Mouse (Mus musculus) heart, embryonic 10.5 days (tissue): Measurements from ENCODE around the gene H2afj. TPM values are rescaled to one million over a fixed set of nuclear protein-coding genes. Genes with fewer than 3 reads are reported as not detected.
A peak's percentile ranks its signal among the peaks of the same experiment; 100 is the strongest.

Experiments
- DNase-seq: peaks from one replicate; pipeline ENCODE4 v3.0.0-alpha.2; 2017; ENCODE audit warnings: low spot score
- H3K27ac ChIP-seq: fragments of 300-500 bp; sonication (generic); 2 replicates; pipeline ENCODE4 v1.5.1; 2016; ENCODE audit warnings: mild to moderate bottlenecking
- H3K27me3 ChIP-seq: fragments of 300-500 bp; sonication (generic); 2 replicates; pipeline ENCODE4 v1.6.1; 2016; ENCODE audit warnings: mild to moderate bottlenecking; ENCODE audit not compliant: poor library complexity, insufficient read depth, severe bottlenecking
- H3K36me3 ChIP-seq: fragments of 300-500 bp; sonication (generic); 2 replicates; pipeline ENCODE4 v1.6.1; 2016; ENCODE audit warnings: mild to moderate bottlenecking, moderate library complexity
- H3K4me1 ChIP-seq: fragments of 300-500 bp; sonication (generic); 2 replicates; pipeline ENCODE4 v1.6.1; 2016; ENCODE audit warnings: mild to moderate bottlenecking
- H3K4me3 ChIP-seq: fragments of 300-500 bp; sonication (generic); 2 replicates; pipeline ENCODE4 v1.5.1; 2016; ENCODE audit warnings: mild to moderate bottlenecking, moderate library complexity
- H3K9me3 ChIP-seq: fragments of 300-500 bp; sonication (generic); 2 replicates; pipeline ENCODE4 v1.6.1; 2016; ENCODE audit warnings: mild to moderate bottlenecking, moderate library complexity
- WGBS: fragments of 180-500 bp; shearing (Covaris S2); methylation state at CpG from one replicate; pipeline ENCODE4 v1.1.7; 2016; 5-methylcytosine and 5-hydroxymethylcytosine counted together
- polyA plus RNA-seq: library from polyadenylated mRNA; unstranded; fragments of >200 nt; fragmentation: Nextera tagmentation; extraction: Ambion mirVana; gene quantifications from 2 replicates; pipeline ENCODE4 v1.2.1, GENCODE M21; 2016

The H2afj gene
- polyA plus RNA-seq, 1 experiment from 2014 or later = 88.2 TPM

- peaks cover 17% of the 10 kb centered on the region for H3K4me1 ChIP-seq
- no peak for DNase-seq
- WGBS = 25% methylated on average over 14 of the region's 14 CpGs
Measured at GRCm38 (mm10) chr6:136809077-136809476, 1.0 kb downstream of the H2afj start.

GRCm38 (mm10) chr6:136809673-136810072, 1.6 kb downstream of the H2afj start:
- H3K27ac ChIP-seq = no peak overlapping the region
- H3K9me3 ChIP-seq = no peaks in the 10 kb centered on the region
- no peak for DNase-seq
- no peaks in the 10 kb centered on the region for H3K27me3 ChIP-seq
- H3K4me1 ChIP-seq = peaks cover 17% of the 10 kb centered on the region
- peaks cover 27% of the 10 kb centered on the region for H3K36me3 ChIP-seq
- peak overlapping the region; percentile 85 for H3K4me3 ChIP-seq
- 69% methylated on average over 13 of the region's 13 CpGs for WGBS

More at GRCm38 (mm10) chr6:136809077-136809476, 1.0 kb downstream of the H2afj start:
- Histone ChIP-seq H3K27me3 (no peaks in the 10 kb centered on the region), H3K4me3 (peak overlapping the region; percentile 85), H3K9me3 (no peaks in the 10 kb centered on the region), H3K36me3 (peaks cover 21% of the 10 kb centered on the region), H3K27ac (peak overlapping the region; percentile 87)

GRCm38 (mm10) chr6:136811196-136811595, 3.2 kb downstream of the H2afj start:
- Histone ChIP-seq H3K4me1 (peaks cover 17% of the 10 kb centered on the region), H3K9me3 (no peaks in the 10 kb centered on the region), H3K27ac (no peak overlapping the region), H3K27me3 (no peaks in the 10 kb centered on the region), H3K36me3 (peaks cover 40% of the 10 kb centered on the region), H3K4me3 (no peak overlapping the region)
- no peak for DNase-seq
- WGBS = 90% methylated on average over 10 of the region's 10 CpGs

GRCm38 (mm10) chr6:136813117-136813516, 5.1 kb downstream of the H2afj start:
- H3K27me3 ChIP-seq = no peaks in the 10 kb centered on the region
- 35% methylated on average over 4 of the region's 4 CpGs for WGBS
- H3K4me3 ChIP-seq = no peak overlapping the region
- no peak overlapping the region for H3K27ac ChIP-seq
- peaks cover 11% of the 10 kb centered on the region for H3K4me1 ChIP-seq
- peaks cover 59% of the 10 kb centered on the region for H3K36me3 ChIP-seq
- H3K9me3 ChIP-seq = no peaks in the 10 kb centered on the region
- DNase-seq = no peak

- Histone ChIP-seq H3K36me3 (peaks cover 80% of the 10 kb centered on the region), H3K4me1 (no peaks in the 10 kb centered on the region), H3K9me3 (no peaks in the 10 kb centered on the region), H3K27ac (no peak overlapping the region), H3K27me3 (no peaks in the 10 kb centered on the region), H3K4me3 (no peak overlapping the region)
- WGBS = 97% methylated on average over 7 of the region's 7 CpGs
- no peak for DNase-seq
Measured at GRCm38 (mm10) chr6:136815381-136815780, 7.3 kb downstream of the H2afj start.

- no peak overlapping the region for H3K27ac ChIP-seq
- H3K4me3 ChIP-seq = no peak overlapping the region
- WGBS = 94% methylated on average over 21 of the region's 21 CpGs
- no peaks in the 10 kb centered on the region for H3K9me3 ChIP-seq
- peaks cover 5% of the 10 kb centered on the region; the same call in 1 of the 2 replicates for H3K4me1 ChIP-seq
- H3K27me3 ChIP-seq = no peaks in the 10 kb centered on the region
- DNase-seq = no peak
- H3K36me3 ChIP-seq = peaks cover 95% of the 10 kb centered on the region
Measured at GRCm38 (mm10) chr6:136816826-136817225, 8.8 kb downstream of the H2afj start.

GRCm38 (mm10) chr6:136817549-136817948, 9.5 kb downstream of the H2afj start:
- Histone ChIP-seq H3K27ac (no peak overlapping the region), H3K27me3 (no peaks in the 10 kb centered on the region), H3K36me3 (peaks cover 95% of the 10 kb centered on the region), H3K9me3 (no peaks in the 10 kb centered on the region), H3K4me1 (peaks cover 5% of the 10 kb centered on the region; the same call in 1 of the 2 replicates), H3K4me3 (no peak overlapping the region)
- 92% methylated on average over 3 of the region's 3 CpGs for WGBS
- DNase-seq = no peak

- H3K4me1 ChIP-seq = peaks cover 5% of the 10 kb centered on the region; the same call in 1 of the 2 replicates
- no peaks in the 10 kb centered on the region for H3K9me3 ChIP-seq
- no peak overlapping the region for H3K4me3 ChIP-seq
- WGBS = 84% methylated on average over 21 of the region's 21 CpGs
- H3K27me3 ChIP-seq = no peaks in the 10 kb centered on the region
- no peak for DNase-seq
- H3K27ac ChIP-seq = no peak overlapping the region
- H3K36me3 ChIP-seq = peaks cover 93% of the 10 kb centered on the region
Measured at GRCm38 (mm10) chr6:136820381-136820780, 12.3 kb downstream of the H2afj start.

- peaks cover 5% of the 10 kb centered on the region; the same call in 1 of the 2 replicates for H3K4me1 ChIP-seq
- WGBS = 88% methylated on average over 18 of the region's 18 CpGs
- peaks cover 91% of the 10 kb centered on the region for H3K36me3 ChIP-seq
- H3K4me3 ChIP-seq = no peak overlapping the region
- DNase-seq = no peak
- H3K27me3 ChIP-seq = no peaks in the 10 kb centered on the region
- H3K27ac ChIP-seq = no peak overlapping the region
- no peaks in the 10 kb centered on the region for H3K9me3 ChIP-seq
Measured at GRCm38 (mm10) chr6:136821086-136821485, 13.0 kb downstream of the H2afj start.

GRCm38 (mm10) chr6:136824987-136825386, 16.9 kb downstream of the H2afj start:
- peak; percentile 64 for DNase-seq
- H3K9me3 ChIP-seq = no peaks in the 10 kb centered on the region
- WGBS = 92% methylated on average over 8 of the region's 8 CpGs
- no peaks in the 10 kb centered on the region for H3K27me3 ChIP-seq
- no peak overlapping the region for H3K4me3 ChIP-seq
- H3K4me1 ChIP-seq = peaks cover 11% of the 10 kb centered on the region; the same call in 1 of the 2 replicates
- no peak overlapping the region for H3K27ac ChIP-seq
- peaks cover 53% of the 10 kb centered on the region for H3K36me3 ChIP-seq

GRCm38 (mm10) chr6:136827116-136827515, 19.1 kb downstream of the H2afj start:
- Histone ChIP-seq H3K4me3 (peak overlapping the region; percentile 100), H3K27me3 (no peaks in the 10 kb centered on the region; the same call in 1 of the 2 replicates), H3K36me3 (peaks cover 32% of the 10 kb centered on the region), H3K4me1 (peaks cover 7% of the 10 kb centered on the region; the same call in 1 of the 2 replicates), H3K27ac (peak overlapping the region; percentile 99), H3K9me3 (no peaks in the 10 kb centered on the region)
- WGBS = 14% methylated on average over 7 of the region's 7 CpGs
- peak; percentile 55 for DNase-seq

GRCm38 (mm10) chr6:136827516-136827880, 19.5 kb downstream of the H2afj start, which contains the start of gene BC049715:
Gene BC049715, plus strand, starts transcription at chr6:136827626.
- H3K27me3 ChIP-seq = no peaks in the 10 kb centered on the region; the same call in 1 of the 2 replicates
- peak within 1 kb of the TSS; percentile 99 for H3K27ac ChIP-seq
- no peaks in the 10 kb centered on the region for H3K9me3 ChIP-seq
- peaks cover 28% of the 10 kb centered on the region for H3K36me3 ChIP-seq
- under 1% methylated on average over 34 of the region's 34 CpGs for WGBS
- peak within 1 kb of the TSS; percentile 100 for H3K4me3 ChIP-seq
- no peak for DNase-seq
- peaks cover 7% of the 10 kb centered on the region; the same call in 1 of the 2 replicates for H3K4me1 ChIP-seq

GRCm38 (mm10) chr6:136827881-136828561, 20.0 kb downstream of the H2afj start, which contains the start of gene Wbp11:
Gene Wbp11, minus strand, starts transcription at chr6:136828233.
- peak; percentile 99 for DNase-seq
- peak within 1 kb of the TSS; percentile 99 for H3K27ac ChIP-seq
- H3K27me3 ChIP-seq = no peaks in the 10 kb centered on the region; the same call in 1 of the 2 replicates

More at GRCm38 (mm10) chr6:136827881-136828561, 20.0 kb downstream of the H2afj start, which contains the start of gene Wbp11:
- Histone ChIP-seq H3K36me3 (peaks cover 23% of the 10 kb centered on the region), H3K4me1 (peaks cover 7% of the 10 kb centered on the region; the same call in 1 of the 2 replicates), H3K9me3 (no peaks in the 10 kb centered on the region), H3K4me3 (peak within 1 kb of the TSS; percentile 100)
- under 1% methylated on average over 45 of the region's 45 CpGs for WGBS
